Mouse (Mus musculus): ENCODE results near the gene Pitpnm3.

- TF ChIP-seq CTCF (IDR thresholded peaks at IDR 0.05; ENCODE audit: low read depth, low read length) (no peak), POLR2A (IDR thresholded peaks at IDR 0.05; ENCODE audit: extremely low read depth, insufficient read depth, low read length) (no peak)
Measured at GRCm38 (mm10) chr11:72086251-72087046, 49.1 kb downstream of the Pitpnm3 start.
